Mouse (Mus musculus): ENCODE measurements around the gene Gm3020. TPM values are rescaled to one million over a fixed set of nuclear protein-coding genes. Genes with fewer than 3 reads are reported as not detected.
"Not testable (repeated sequence)": the region's sequence is repeated elsewhere in the genome, so short reads cannot be mapped to it uniquely, and the experiment has no call there.

The Gm3020 gene
- 1 to 10 TPM; 2.9 to 3.0 TPM for total RNA-seq (2021)

DNA sequence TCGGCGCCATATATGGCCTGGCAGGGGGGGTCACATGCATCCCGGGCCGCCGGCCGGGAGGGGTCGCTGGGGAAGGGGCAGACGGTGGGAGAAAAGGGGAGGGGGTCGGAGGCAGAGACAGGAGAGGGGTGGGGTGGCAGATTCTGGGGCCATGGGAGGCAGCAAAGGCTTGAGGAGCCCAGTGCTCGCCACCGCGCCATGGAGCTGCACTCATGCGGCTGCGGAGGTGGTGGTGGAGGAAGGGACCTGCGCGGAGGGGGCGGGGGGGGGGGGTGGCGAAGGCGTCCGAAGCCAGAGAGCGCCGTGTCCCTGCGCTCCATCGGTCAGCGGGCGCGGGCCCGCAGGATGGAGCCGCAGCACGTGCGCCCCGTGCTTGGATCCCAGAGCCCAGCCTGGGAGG, at the start of gene Gm3020:
TSS of gene Gm3020 (plus strand) at position 301 of the 400 bp plus-strand sequence.
- DNase-seq (ENCODE audit: extremely low spot score in 1 of 2, low spot score in 1 of 2): not testable (repeated sequence)

GRCm38 (mm10) chr14:3634212-3634611, 17.6 kb upstream of the Gm3020 start, which contains the start of gene Gm3012:
TSS of gene Gm3012 (plus strand) at chr14:3634512.
- DNase-seq (ENCODE audit: extremely low spot score in 1 of 2, low spot score in 1 of 2): not testable (repeated sequence)

- not testable (repeated sequence) for DNase-seq (ENCODE audit: extremely low spot score in 1 of 2, low spot score in 1 of 2)
Measured at GRCm38 (mm10) chr14:3688483-3688882, 36.7 kb downstream of the Gm3020 start, which contains the start of gene Gm3043. TSS of gene Gm3043 (plus strand) at chr14:3688783.

Other genes starting within 250 kb of the Gm3020 start
- gene Gm10409, start 239.4 kb upstream of the Gm3020 start, total RNA-seq (2021): 1 to 10 TPM; 2.9 to 3.0 TPM
- 1 to 10 TPM; 1.1 to 1.8 TPM for gene Gm3005, start 223.9 kb upstream of the Gm3020 start, total RNA-seq (2021)
- not detected for gene Gm10408, start 202.7 kb upstream of the Gm3020 start, total RNA-seq (2021)
- gene Gm3012, start 17.5 kb upstream of the Gm3020 start, total RNA-seq (2021): not detected
- gene Gm3043, start 36.8 kb downstream of the Gm3020 start, total RNA-seq (2021): not detected
- 1 to 10 TPM in 1 of 2 experiments, under 1 TPM in 1; 0.94 to 1.6 TPM for gene Gm3002, start 158.0 kb downstream of the Gm3020 start, total RNA-seq (2021)
- gene Gm3033, start 194.2 kb downstream of the Gm3020 start, total RNA-seq (2021): not detected
- gene Gm2916, start 232.1 kb downstream of the Gm3020 start, total RNA-seq (2021): under 1 TPM in 1 of 2 experiments, not detected in 1; 0.21 TPM